Comparison of ENCODE assay signal across 17 mouse cellular contexts in genomic region chr16:10867501-10867900, GRCm38 (mm10). TPM values are rescaled to one million over a fixed set of nuclear protein-coding genes. Genes with fewer than 3 reads are reported as not detected.
DNase-seq lines count a peak whose midpoint lies in the region; TF ChIP-seq lines count a peak whose summit lies in the region.
"Had no signal": no experiment of that assay in that cellular context is flagged by ENCODE, and none has a peak within 500 bp of the region (broad histone marks: within the 10 kb centered on the region; RNA-seq: fewer than 3 reads in every experiment).

No protein-coding gene starts in this region.

- H3K4me3 ChIP-seq in gastrocnemius, adult 2 months, result no peak overlapping the region

- no peak for TF ChIP-seq CTCF in gastrocnemius, adult 2 months (IDR thresholded peaks at IDR 0.05)

- peak overlapping the region; percentile 67; the same call in 1 of the 2 replicates for H3K27ac ChIP-seq in gastrocnemius, adult 2 months

- DNase-seq in gastrocnemius, adult 2 months, result no peak
- no peak for DNase-seq in gastrocnemius, adult 8-10 months (ENCODE audit: low spot score in 2 of 2)
- peak; percentile 92 for DNase-seq in heart, adult 11 months
- no peak for DNase-seq in heart, postnatal 4 days
- DNase-seq: adrenal gland, adult 8-10 months; cerebellum, adult 11-12 months had no signal

- intact Hi-C loops in gastrocnemius, adult 2 months (cut with DNase I), result loop anchor here (5.0 kb wide), 1 partner anchor 300 kb away; no protein-coding TSS in a partner anchor

RNA-seq across cellular contexts. Expression of gene Rmi2, which starts 32.6 kb away (rescaled TPM):
- total RNA-seq in gastrocnemius, adult 2 months (2021), result 1 to 10 TPM; 1.2 to 1.9 TPM
- total RNA-seq in gastrocnemius, adult 8-10 months (2022), result 1 to 10 TPM in 2 of 4 experiments, under 1 TPM in 2; 0.48 to 1.8 (median 1.0) TPM
- 1 to 10 TPM; 5.1 to 5.5 TPM for total RNA-seq in heart, postnatal 4 days (2021)

RNA-seq across cellular contexts. Expression of gene Gm11172, which starts 54.8 kb away (rescaled TPM):
- total RNA-seq in gastrocnemius, adult 2 months (2021), result not detected
- not detected for total RNA-seq in gastrocnemius, adult 8-10 months (2022)
- total RNA-seq in heart, postnatal 4 days (2021), result not detected
- total RNA-seq: adrenal gland, adult 18-20 months; adrenal gland, adult 2 months; adrenal gland, adult 8-10 months; adrenal gland, postnatal 10 days; adrenal gland, postnatal 14 days; adrenal gland, postnatal 25 days; adrenal gland, postnatal 36 days; adrenal gland, postnatal 4 days; CH12.LX; ES-E14; G1E; MEL had no signal
